Mouse (Mus musculus) hindbrain, embryonic 12.5 days (tissue): ENCODE measurements around the gene Fam13c. TPM values are rescaled to one million over a fixed set of nuclear protein-coding genes. Genes with fewer than 3 reads are reported as not detected.

Source experiments
- ATAC-seq: fragments of 200-750 bp; cut with Nextera tagmentation; 2 replicates; pipeline ENCODE4 v1.8.0; 2017; ENCODE audit warnings: moderate TSS enrichment; ENCODE audit not compliant: low FRiP score
- H3K27ac ChIP-seq: fragments of 300-500 bp; sonication (generic); 2 replicates; pipeline ENCODE4 v1.5.1; 2016; ENCODE audit warnings: mild to moderate bottlenecking
- H3K27me3 ChIP-seq: fragments of 300-500 bp; sonication (generic); 2 replicates; pipeline ENCODE4 v1.6.1; 2016; ENCODE audit warnings: mild to moderate bottlenecking
- H3K36me3 ChIP-seq: fragments of 300-500 bp; sonication (generic); 2 replicates; pipeline ENCODE4 v1.6.1; 2016; ENCODE audit warnings: mild to moderate bottlenecking
- H3K4me1 ChIP-seq: fragments of 300-500 bp; sonication (generic); 2 replicates; pipeline ENCODE4 v1.6.1; 2016
- H3K4me2 ChIP-seq: fragments of 300-500 bp; sonication (generic); replicated peaks from 2 replicates; pipeline ENCODE4 v1.6.1; 2016; ENCODE audit warnings: mild to moderate bottlenecking
- H3K4me3 ChIP-seq: fragments of 300-500 bp; sonication (generic); 2 replicates; pipeline ENCODE4 v1.5.1; 2016; ENCODE audit warnings: mild to moderate bottlenecking
- H3K9ac ChIP-seq: fragments of 300-500 bp; sonication (generic); 2 replicates; pipeline ENCODE4 v1.6.1; 2016; ENCODE audit warnings: mild to moderate bottlenecking, moderate library complexity
- H3K9me3 ChIP-seq: fragments of 300-500 bp; sonication (generic); replicated peaks from 2 replicates; pipeline ENCODE4 v1.6.1; 2016; ENCODE audit warnings: mild to moderate bottlenecking
- WGBS: fragments of 180-500 bp; shearing (Covaris S2); methylation state at CpG from one replicate; pipeline ENCODE4 v1.1.7; 2016; 5-methylcytosine and 5-hydroxymethylcytosine counted together
- polyA plus RNA-seq: library from polyadenylated mRNA; unstranded; fragments of >200 nt; fragmentation: Nextera tagmentation; extraction: Ambion mirVana; gene quantifications from 2 replicates; pipeline ENCODE4 v1.2.1, GENCODE M21; 2016

Gene Fam13c
- polyA plus RNA-seq, 1 experiment from 2014 or later, result 22.1 TPM

- no peaks in the 10 kb centered on the region for H3K27me3 ChIP-seq
- no peak overlapping the region for H3K27ac ChIP-seq
- H3K4me1 ChIP-seq, result 0 out of 2 replicates have a peak, but pooled peaks cover 3% of the 10 kb centered on the region
- no peak for ATAC-seq
- H3K9me3 ChIP-seq, result no peaks in the 10 kb centered on the region
- 91% methylated on average over 3 of the region's 3 CpGs for WGBS
- H3K36me3 ChIP-seq, result no peaks in the 10 kb centered on the region
- H3K4me3 ChIP-seq, result no peak overlapping the region
- H3K9ac ChIP-seq, result no peak overlapping the region
- no peak overlapping the region for H3K4me2 ChIP-seq
Observed at GRCm38 (mm10) chr10:70586876-70587405, 146.7 kb downstream of the Fam13c start.

- no peak overlapping the region for H3K9ac ChIP-seq
- peaks cover 15% of the 10 kb centered on the region for H3K4me1 ChIP-seq
- H3K9me3 ChIP-seq, result no peaks in the 10 kb centered on the region
- H3K27me3 ChIP-seq, result no peaks in the 10 kb centered on the region
- WGBS, result 54% methylated on average over 1 of the region's 1 CpGs
- H3K36me3 ChIP-seq, result no peaks in the 10 kb centered on the region
- no peak for ATAC-seq
- no peak overlapping the region for H3K27ac ChIP-seq
- H3K4me3 ChIP-seq, result no peak overlapping the region
- H3K4me2 ChIP-seq, result no peak overlapping the region
Observed at GRCm38 (mm10) chr10:70594007-70594406, 153.7 kb downstream of the Fam13c start.

- Histone ChIP-seq H3K27ac (peak overlapping the region; percentile 95), H3K9me3 (no peaks in the 10 kb centered on the region), H3K9ac (peak overlapping the region; percentile 86), H3K4me2 (peak overlapping the region; percentile 94), H3K36me3 (no peaks in the 10 kb centered on the region), H3K27me3 (peaks cover 5% of the 10 kb centered on the region; the same call in 1 of the 2 replicates), H3K4me3 (peak overlapping the region; percentile 72), H3K4me1 (peaks cover 15% of the 10 kb centered on the region)
- 11% methylated on average over 10 of the region's 10 CpGs for WGBS
- ATAC-seq, result peak; percentile 8
Observed at GRCm38 (mm10) chr10:70598081-70598515, 157.8 kb downstream of the Fam13c start.

GRCm38 (mm10) chr10:70598516-70599125 lies 158.3 kb downstream of the Fam13c start:
- Histone ChIP-seq H3K36me3 (no peaks in the 10 kb centered on the region), H3K9me3 (no peaks in the 10 kb centered on the region), H3K27me3 (peaks cover 5% of the 10 kb centered on the region; the same call in 1 of the 2 replicates), H3K27ac (peak overlapping the region; percentile 95), H3K4me1 (peaks cover 15% of the 10 kb centered on the region), H3K9ac (peak overlapping the region; percentile 86), H3K4me2 (peak overlapping the region; percentile 94), H3K4me3 (peak overlapping the region; percentile 72)
- under 1% methylated on average over 48 of the region's 48 CpGs for WGBS
- ATAC-seq, result peak; percentile 75

- H3K27ac ChIP-seq, result peak overlapping the region; percentile 95
- H3K4me2 ChIP-seq, result peak overlapping the region; percentile 94
- no peaks in the 10 kb centered on the region for H3K36me3 ChIP-seq
- H3K9me3 ChIP-seq, result no peaks in the 10 kb centered on the region
- peak; percentile 92 for ATAC-seq
- H3K27me3 ChIP-seq, result peaks cover 5% of the 10 kb centered on the region; the same call in 1 of the 2 replicates
- H3K4me3 ChIP-seq, result peak overlapping the region; percentile 72
- peaks cover 10% of the 10 kb centered on the region for H3K4me1 ChIP-seq
- H3K9ac ChIP-seq, result peak overlapping the region; percentile 86
- under 1% methylated on average over 103 of the region's 124 CpGs for WGBS
Observed at GRCm38 (mm10) chr10:70599126-70599924, 159.0 kb downstream of the Fam13c start.

GRCm38 (mm10) chr10:70599925-70600305 lies 159.6 kb downstream of the Fam13c start:
- peaks cover 9% of the 10 kb centered on the region for H3K4me1 ChIP-seq
- H3K4me3 ChIP-seq, result peak overlapping the region; percentile 72
- H3K9me3 ChIP-seq, result no peaks in the 10 kb centered on the region
- peak; percentile 56 for ATAC-seq
- H3K27ac ChIP-seq, result peak overlapping the region; percentile 95
- H3K27me3 ChIP-seq, result peaks cover 5% of the 10 kb centered on the region; the same call in 1 of the 2 replicates
- H3K4me2 ChIP-seq, result peak overlapping the region; percentile 94
- H3K9ac ChIP-seq, result peak overlapping the region; percentile 86
- no peaks in the 10 kb centered on the region for H3K36me3 ChIP-seq
- WGBS, result under 1% methylated on average over 28 of the region's 28 CpGs

Other genes with a start within 250 kb of the Fam13c start
- 3.8 and 7.2 TPM in 2 replicates for gene Mrln, start 235.8 kb upstream of the Fam13c start, polyA plus RNA-seq
- 1.3 and 1.4 TPM in 2 replicates for gene Slc16a9, start 195.4 kb upstream of the Fam13c start, polyA plus RNA-seq
- 131 and 135 TPM in 2 replicates for gene Phyhipl, start 215.5 kb downstream of the Fam13c start, polyA plus RNA-seq